Mouse (Mus musculus): ENCODE results near the gene Gm37240. TPM values are rescaled to one million over a fixed set of nuclear protein-coding genes. Genes with fewer than 3 reads are reported as not detected.

Gm37240 gene
- not detected for polyA plus RNA-seq (2014; fragmentation: Illumina TruSeq; extraction: RNeasy Lipid Tissue Mini Kit (QIAGEN cat#74804); ENCODE audit: low read depth, low replicate concordance)

DNA sequence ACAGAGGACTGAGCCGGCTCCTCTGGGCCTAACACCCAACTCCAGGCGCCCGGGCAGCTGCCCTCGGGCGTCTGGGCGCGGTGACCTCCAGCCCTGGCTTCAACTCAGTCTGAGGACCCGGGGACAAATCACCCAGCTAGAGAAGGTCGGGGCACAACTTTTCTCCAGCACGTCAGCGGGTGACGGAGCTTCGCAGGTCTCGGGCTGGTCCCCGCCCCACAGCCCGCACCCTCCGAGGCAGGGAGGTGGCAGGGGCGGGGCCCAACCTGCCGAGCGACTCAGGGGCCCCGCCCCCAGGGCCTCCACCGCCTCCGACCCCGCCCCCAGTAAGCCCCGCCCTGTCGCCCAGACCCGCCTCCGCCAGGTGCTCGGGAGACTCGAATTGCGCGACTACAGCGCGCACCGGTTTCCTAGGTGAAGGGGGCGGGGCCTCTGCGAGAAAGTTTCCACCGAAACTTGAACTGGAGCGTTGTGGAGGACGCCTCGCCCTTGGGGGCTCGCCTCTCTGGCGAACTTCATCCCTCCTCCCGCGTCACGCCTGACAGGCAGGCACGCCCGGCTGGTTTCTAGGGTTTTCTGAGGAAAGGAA is at the start of gene Gm37240, which contains the start of gene Glt28d2:
TSS of gene Gm37240 (minus strand) at position 280 of the 589 bp plus-strand sequence.
TSS of gene Glt28d2 (minus strand) at position 278 of the 589 bp plus-strand sequence.

DNA sequence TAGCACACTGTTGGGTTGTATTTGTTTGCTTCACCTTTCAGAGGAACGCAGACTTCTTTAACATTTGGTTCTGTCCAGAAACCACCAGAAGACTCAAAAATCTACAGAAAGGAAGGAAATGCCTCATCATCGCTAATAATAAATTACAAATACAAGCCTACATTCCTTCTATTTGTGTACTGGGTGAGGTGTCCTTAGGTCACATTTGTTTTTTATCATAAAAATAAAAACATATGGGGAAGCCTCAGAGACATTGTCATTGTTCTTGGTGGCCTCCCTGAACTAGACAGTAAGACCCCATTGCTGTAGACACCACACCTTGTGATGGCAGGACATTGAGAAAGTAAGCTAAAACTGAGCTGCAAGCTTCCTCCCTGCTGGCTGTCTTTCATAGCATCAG is 70.1 kb downstream of the Gm37240 start, which contains the start of gene Fam160a1:
TSS of gene Fam160a1 (minus strand) at position 101 of the 400 bp plus-strand sequence.

DNA sequence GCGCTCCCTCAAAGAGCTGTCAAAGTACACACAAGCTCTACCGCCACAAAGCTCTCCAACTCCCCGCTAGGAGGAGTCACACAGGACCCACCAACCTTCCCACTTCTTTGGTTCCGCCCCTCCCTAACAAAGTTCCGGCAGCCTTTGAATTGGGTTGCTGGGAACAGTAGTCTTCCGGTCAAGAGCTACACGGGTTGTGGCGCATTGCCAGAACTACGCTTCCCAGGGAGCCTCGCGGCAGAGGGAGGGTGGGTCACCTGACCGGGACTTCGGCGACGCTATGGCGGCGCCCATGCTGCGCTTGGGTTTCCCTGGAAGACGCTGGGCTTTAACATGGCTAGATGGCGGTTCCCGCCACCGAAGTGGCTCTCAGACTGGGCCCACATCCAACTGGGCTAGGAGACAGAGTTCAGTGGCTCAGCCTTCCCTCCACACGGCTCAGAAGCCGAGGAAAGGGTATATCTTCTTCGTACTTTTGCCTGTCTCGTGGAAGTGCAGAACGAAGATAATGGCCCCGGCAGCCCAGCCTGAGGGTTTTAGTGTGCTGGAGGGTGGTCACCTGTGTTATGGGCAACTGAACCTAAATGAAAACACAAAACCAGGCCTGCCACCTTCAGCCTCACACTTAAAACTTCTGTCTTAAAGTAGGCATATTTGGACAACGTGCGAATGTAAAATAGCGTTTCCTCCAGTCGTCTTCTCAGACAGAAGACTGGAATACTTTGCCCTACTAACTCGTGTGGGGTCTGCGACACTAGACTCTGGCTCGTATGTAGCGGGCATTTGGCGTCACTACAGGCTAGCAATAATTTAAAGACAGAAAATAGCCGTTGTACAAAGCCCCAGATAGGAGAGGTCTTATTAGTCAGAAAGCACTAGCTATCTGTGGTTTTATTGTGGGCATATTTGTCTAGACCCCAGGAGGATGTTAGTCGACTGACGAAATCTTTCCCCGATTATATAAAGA is 313.2 kb downstream of the Gm37240 start, which contains the start of gene Gatb:
TSS of gene Gatb (plus strand) at position 256 of the 967 bp plus-strand sequence.

DNA sequence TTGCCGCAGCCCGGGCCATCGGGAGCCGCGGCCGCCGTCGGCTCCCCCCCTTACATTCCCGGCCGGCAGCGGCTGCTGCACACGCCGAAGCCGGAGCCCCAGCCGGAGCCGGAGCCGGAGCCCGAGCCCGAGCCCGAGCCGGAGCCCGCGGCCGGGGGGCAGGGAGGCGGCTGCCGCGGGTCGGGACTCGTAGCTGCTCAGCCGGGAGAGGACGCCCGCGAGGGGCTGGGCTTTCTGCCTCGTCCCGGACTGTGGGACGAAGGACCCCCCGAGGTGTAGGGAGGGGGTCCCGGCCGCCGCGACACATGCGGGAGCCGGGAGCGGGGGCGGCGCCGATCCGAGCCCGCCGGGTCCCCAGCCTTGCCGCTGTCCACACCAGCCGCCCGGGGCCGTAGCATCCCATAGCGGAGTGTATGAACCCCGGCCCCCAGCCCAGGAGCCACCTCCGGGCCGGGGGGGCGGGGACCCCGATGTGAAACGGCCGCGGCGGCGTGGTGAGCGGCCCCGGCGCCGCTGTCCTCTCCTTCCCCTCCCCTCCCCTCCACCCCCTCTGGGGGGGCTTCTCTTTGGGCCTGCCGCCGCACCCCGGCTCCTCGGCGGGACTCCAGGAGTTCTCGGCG is 1072.4 kb downstream of the Gm37240 start, which contains the start of gene Fbxw7:
TSS of gene Fbxw7 (plus strand) at position 507 of the 620 bp plus-strand sequence.

DNA sequence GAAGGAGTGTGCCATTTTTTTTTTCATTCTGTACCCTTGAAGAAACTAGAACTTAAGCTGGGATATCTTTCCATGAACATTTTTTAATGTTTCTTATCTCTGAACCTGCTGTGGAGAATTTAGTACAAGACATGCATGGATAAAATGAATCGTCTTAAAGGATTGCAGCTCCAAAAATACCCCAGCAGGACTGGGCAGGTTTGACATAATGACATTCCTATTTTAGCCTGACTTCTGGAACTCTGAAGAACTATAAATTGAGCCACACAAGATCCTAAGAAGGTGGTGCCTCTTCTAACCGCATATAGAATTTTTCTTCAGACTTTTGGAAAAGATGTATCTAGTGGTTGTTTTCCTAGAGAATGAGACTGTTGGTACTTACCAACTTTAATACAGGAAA is 1294.0 kb downstream of the Gm37240 start, which contains the start of gene Tigd4:
TSS of gene Tigd4 (plus strand) at position 301 of the 400 bp plus-strand sequence.

DNA sequence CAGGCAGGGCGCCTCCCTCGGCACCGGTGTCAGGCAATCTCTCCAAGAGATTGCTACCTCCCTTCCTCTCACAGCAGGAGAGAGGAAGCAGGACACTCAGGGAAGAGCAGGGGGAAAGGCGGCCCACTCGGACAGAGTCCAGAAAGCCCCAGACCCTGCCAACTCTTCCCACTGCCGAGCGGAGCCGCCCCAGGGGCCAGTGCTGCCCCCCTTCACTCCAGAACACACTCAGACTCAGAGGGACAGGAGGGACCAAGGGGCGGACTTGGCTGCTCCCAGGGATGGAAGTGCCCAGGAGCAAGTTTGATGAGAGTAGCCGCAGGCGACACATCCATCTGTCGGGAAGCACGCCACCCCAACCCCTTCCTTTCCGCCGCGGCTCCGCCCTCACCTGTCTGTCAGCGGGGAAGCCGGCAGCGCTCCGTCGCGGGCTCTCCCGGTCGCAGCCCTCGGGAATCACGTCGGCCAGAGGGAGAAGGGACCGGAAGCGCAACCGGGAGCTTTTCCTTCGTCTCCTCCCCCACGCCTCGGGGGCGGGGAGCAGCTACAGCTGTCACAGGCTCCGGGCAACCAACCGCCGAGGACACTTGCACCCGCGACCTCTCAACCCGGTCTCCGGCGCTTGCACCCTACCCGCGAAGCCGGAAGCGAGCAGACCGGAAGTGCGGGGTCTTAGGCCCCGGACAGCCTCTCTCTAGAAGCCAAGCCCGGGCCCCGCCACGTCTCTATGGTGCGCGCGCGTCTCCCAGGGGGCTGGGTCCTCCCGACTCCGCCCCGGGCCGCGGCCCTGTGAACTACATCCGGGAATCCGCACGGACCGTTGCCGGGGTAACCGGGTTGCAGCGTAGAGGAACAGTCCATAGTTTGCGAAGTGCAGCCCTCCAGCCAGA is 1305.0 kb downstream of the Gm37240 start, which contains the start of gene Arfip1:
TSS of gene Arfip1 (minus strand) at position 603 of the 890 bp plus-strand sequence.

DNA sequence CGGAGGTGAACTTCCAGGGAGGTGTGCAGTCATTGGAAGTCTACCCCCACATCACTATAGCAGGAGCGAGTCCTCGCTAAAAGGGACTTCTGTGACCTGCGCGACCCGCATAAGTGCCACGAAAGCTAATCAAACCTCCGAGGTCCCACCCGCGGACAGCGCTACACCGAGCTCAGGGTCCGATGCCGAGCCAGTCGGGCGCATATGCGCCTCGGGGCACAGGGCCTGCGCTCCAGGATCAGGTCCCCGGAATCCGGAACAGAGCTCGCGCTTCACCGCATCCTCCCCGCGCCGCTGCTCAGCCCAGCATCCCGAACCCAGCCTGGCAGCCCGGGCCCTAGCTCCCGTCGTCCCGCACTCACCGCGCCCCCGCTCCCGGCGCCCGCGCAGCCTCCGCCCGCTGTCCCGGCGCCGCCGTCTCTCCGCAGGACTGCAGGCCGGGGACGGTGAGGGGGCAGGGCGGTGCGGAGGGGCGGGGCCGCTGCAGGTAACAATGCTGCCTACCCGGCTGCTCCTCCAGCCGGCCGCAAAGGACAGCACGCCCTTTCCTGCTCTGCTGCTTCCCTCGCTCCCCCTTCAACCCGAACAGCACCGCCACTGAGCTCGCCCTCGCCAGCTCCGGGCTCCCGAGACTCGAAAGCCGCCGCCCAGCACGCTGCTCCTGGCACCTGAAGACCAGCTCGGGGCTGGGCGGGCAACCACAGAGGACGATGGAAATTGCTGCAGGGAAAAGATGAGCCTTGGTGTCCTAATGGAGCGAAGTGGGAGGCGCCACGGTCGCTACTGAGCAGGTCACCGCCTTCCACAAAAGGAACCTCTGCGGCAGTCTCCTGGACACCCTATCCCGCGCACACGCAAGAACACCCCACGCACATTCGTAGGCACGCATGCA is 1407.1 kb downstream of the Gm37240 start, which contains the start of gene Fhdc1:
TSS of gene Fhdc1 (minus strand) at position 424 of the 892 bp plus-strand sequence.

Other genes starting within 250 kb of the Gm37240 start
- gene Fam160a1, start 70.2 kb downstream of the Gm37240 start, polyA plus RNA-seq (2014; fragmentation: Illumina TruSeq; extraction: RNeasy Lipid Tissue Mini Kit (QIAGEN cat#74804); ENCODE audit: low read depth, low replicate concordance) = 1.1 TPM
- gene Glt28d2, start within 50 bp of the Gm37240 start, polyA plus RNA-seq (2014; fragmentation: Illumina TruSeq; extraction: RNeasy Lipid Tissue Mini Kit (QIAGEN cat#74804); ENCODE audit: low read depth, low replicate concordance) = 6.1 TPM
- 43.0 TPM for gene Sh3d19, start 83.6 kb upstream of the Gm37240 start, polyA plus RNA-seq (2014; fragmentation: Illumina TruSeq; extraction: RNeasy Lipid Tissue Mini Kit (QIAGEN cat#74804); ENCODE audit: low read depth, low replicate concordance)
- gene Prss48, start 115.0 kb upstream of the Gm37240 start, polyA plus RNA-seq (2014; fragmentation: Illumina TruSeq; extraction: RNeasy Lipid Tissue Mini Kit (QIAGEN cat#74804); ENCODE audit: low read depth, low replicate concordance) = not detected

Data from liver, adult 10 weeks (tissue).